Mouse (Mus musculus): ENCODE measurements around the gene Auts2.

DNA sequence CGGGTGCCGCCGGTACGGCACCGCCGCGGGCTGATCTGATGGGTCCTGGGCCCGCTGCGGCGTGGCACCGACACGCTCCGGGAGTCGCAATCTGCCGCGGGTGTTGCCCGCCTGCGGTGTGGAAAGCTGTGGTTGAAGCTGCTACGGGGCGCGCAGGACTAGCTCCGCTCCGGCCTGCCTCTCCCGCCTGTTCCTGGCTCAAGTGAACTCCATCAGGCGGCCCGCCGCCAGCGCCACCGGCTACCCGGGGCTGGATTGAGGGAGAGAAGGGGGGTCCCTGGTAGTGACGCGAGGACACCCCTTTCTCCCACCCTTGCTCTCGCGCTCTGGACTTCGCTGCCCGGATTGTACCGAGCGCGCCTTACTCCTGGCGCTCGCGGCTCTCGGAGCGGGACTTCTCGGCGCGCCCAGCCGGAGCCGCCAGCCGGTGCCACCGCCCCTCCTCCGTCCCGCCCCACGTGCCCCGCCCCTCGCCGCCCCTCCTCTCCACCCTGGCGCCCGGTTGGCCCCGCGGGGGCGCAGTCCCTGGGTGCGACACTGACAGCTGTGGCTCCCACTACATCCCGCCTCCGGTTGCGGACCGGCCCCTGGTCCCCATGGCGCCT, 1004.7 kb downstream of the Auts2 start:
- TF ChIP-seq CTCF (conservative IDR thresholded peaks at IDR 0.05; ENCODE audit: insufficient read depth, insufficient read length, low read depth, low read length) (no peak), POLR2A (IDR thresholded peaks at IDR 0.05; ENCODE audit: low read depth, low read length) (no peak)

Measured in kidney, adult 2 months (tissue).